Comparison of ENCODE assay signal across 12 mouse cellular contexts in the genomic region with DNA sequence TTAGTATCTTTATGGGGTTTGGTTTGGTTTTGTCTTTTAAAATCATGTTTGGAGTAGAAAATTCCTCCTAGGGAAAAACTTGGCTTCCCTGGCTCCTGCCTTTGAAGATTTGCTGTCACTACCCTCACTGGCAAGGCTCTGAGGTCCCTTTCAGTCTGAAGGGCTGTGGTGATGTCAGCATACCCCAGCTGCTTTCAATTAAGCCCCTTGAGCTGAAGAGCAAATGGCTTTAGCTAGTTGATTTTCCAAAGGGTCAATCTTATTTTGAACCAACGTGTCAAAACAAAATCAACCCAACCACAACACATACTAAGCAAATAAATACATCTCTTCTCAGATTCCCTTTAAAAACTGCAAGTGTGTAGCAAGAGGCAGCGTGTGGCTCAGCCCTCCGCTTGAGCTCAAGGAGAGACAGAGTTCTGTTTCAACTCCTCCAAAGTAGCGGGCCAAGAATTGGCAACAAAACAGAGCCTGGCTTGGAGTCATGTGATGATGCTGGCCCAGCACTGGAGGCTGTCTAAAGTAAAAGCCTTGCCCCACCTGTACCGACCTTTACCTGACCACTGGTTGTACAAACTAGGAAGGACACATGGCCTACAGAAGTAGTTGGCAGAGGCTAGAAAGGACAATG. TPM values are rescaled to one million over a fixed set of nuclear protein-coding genes. Genes with fewer than 3 reads are reported as not detected.
DNase-seq lines count a peak whose midpoint lies in the region; ATAC-seq and TF ChIP-seq lines count a peak whose summit lies in the region.
"Had no signal": no experiment of that assay in that cellular context is flagged by ENCODE, and none has a peak within 500 bp of the region (broad histone marks: within the 10 kb centered on the region; RNA-seq: fewer than 3 reads in every experiment).

No protein-coding gene starts in this region.

- H3K27ac ChIP-seq in intestine, embryonic 14.5 days (ENCODE audit: low read depth), result peak overlapping the region; percentile 57
- no peak overlapping the region for H3K27ac ChIP-seq in intestine, embryonic 16.5 days (ENCODE audit: low read length)
- no peak overlapping the region; the same call in 1 of the 2 replicates for H3K27ac ChIP-seq in midbrain, postnatal 0 days (ENCODE audit: low read depth, low read length)
- H3K27ac ChIP-seq: liver, embryonic 15.5 days had no signal

- no peak for ATAC-seq in intestine, embryonic 14.5 days (replicated peaks; ENCODE audit: low FRiP score, low TSS enrichment, low read depth)
- ATAC-seq in intestine, embryonic 16.5 days, result no peak
- ATAC-seq in midbrain, postnatal 0 days (ENCODE audit: low FRiP score), result no peak

- no peak overlapping the region for H3K4me3 ChIP-seq in intestine, embryonic 14.5 days (ENCODE audit: low read depth, low read length)
- H3K4me3 ChIP-seq in intestine, embryonic 16.5 days (ENCODE audit: low read length), result no peak overlapping the region
- H3K4me3 ChIP-seq in midbrain, postnatal 0 days (ENCODE audit: low read depth, low read length), result no peak overlapping the region
- H3K4me3 ChIP-seq: liver, embryonic 15.5 days; myocyte had no signal

- 51% methylated on average over 5 of the region's 5 CpGs for WGBS in intestine, embryonic 14.5 days
- WGBS in intestine, embryonic 16.5 days, result 49% methylated on average over 5 of the region's 5 CpGs
- WGBS in midbrain, postnatal 0 days, result 56% methylated on average over 5 of the region's 5 CpGs

- no peak overlapping the region for H3K4me2 ChIP-seq in intestine, embryonic 14.5 days (ENCODE audit: low read length)
- H3K4me2 ChIP-seq in intestine, embryonic 16.5 days (ENCODE audit: low read depth, low read length), result no peak overlapping the region
- no peak overlapping the region for H3K4me2 ChIP-seq in midbrain, postnatal 0 days (ENCODE audit: low read depth, low read length, poor library complexity, severe bottlenecking)
- H3K4me2 ChIP-seq: liver, embryonic 15.5 days had no signal

- peaks cover 51% of the 10 kb centered on the region for H3K4me1 ChIP-seq in intestine, embryonic 14.5 days (replicated peaks; ENCODE audit: control insufficient read depth, insufficient read depth, low read length)
- H3K4me1 ChIP-seq in intestine, embryonic 16.5 days (ENCODE audit: control insufficient read depth, insufficient read depth, low read length), result peaks cover 61% of the 10 kb centered on the region
- H3K4me1 ChIP-seq in midbrain, postnatal 0 days (ENCODE audit: insufficient read depth, low read length), result peaks cover 9% of the 10 kb centered on the region

- no peak for TF ChIP-seq CTCF in midbrain, postnatal 0 days (IDR thresholded peaks at IDR 0.05)

- DNase-seq in adrenal gland, postnatal 10 days, result peak; percentile 53
- DNase-seq in adrenal gland, adult 18-20 months (ENCODE audit: low spot score in 2 of 2), result no peak
- no peak for DNase-seq in intestine, embryonic 14.5 days (ENCODE audit: low spot score)
- DNase-seq in testis, postnatal 14 days (ENCODE audit: low spot score), result peak; percentile 73
- no peak for DNase-seq in testis, postnatal 10 days (ENCODE audit: low spot score)
- no peak for DNase-seq in spleen, postnatal 10 days (ENCODE audit: low spot score in 2 of 2)
- no peak for DNase-seq in midbrain, postnatal 0 days (ENCODE audit: low spot score)
- DNase-seq: cerebellum, postnatal 25 days; gastrocnemius, postnatal 25 days had no signal

- no peaks in the 10 kb centered on the region for H3K27me3 ChIP-seq in intestine, embryonic 14.5 days (replicated peaks; ENCODE audit: control insufficient read depth, insufficient read depth, low read length)
- no peaks in the 10 kb centered on the region for H3K27me3 ChIP-seq in intestine, embryonic 16.5 days (replicated peaks; ENCODE audit: control insufficient read depth, insufficient read depth, low read length)
- H3K27me3 ChIP-seq in midbrain, postnatal 0 days (ENCODE audit: insufficient read depth, low read length), result no peaks in the 10 kb centered on the region

- H3K9me3 ChIP-seq in intestine, embryonic 14.5 days (ENCODE audit: control insufficient read depth, low read length), result no peaks in the 10 kb centered on the region
- no peaks in the 10 kb centered on the region for H3K9me3 ChIP-seq in intestine, embryonic 16.5 days (ENCODE audit: control insufficient read depth, low read length)
- H3K9me3 ChIP-seq in midbrain, postnatal 0 days (ENCODE audit: low read length), result no peaks in the 10 kb centered on the region
- H3K9me3 ChIP-seq: liver, embryonic 15.5 days had no signal

- H3K36me3 ChIP-seq in intestine, embryonic 14.5 days (ENCODE audit: control insufficient read depth, insufficient read depth, low read length), result no peaks in the 10 kb centered on the region
- H3K36me3 ChIP-seq in intestine, embryonic 16.5 days (ENCODE audit: control insufficient read depth, insufficient read depth, low read length), result no peaks in the 10 kb centered on the region
- no peaks in the 10 kb centered on the region for H3K36me3 ChIP-seq in midbrain, postnatal 0 days (ENCODE audit: insufficient read depth, low read length)
- H3K36me3 ChIP-seq: liver, embryonic 15.5 days had no signal

- no peak overlapping the region for H3K9ac ChIP-seq in intestine, embryonic 14.5 days (ENCODE audit: low read length)
- no peak overlapping the region for H3K9ac ChIP-seq in intestine, embryonic 16.5 days (ENCODE audit: low read depth, low read length)
- no peak overlapping the region for H3K9ac ChIP-seq in midbrain, postnatal 0 days (replicated peaks; ENCODE audit: low read length, poor library complexity, severe bottlenecking)
- H3K9ac ChIP-seq: liver, embryonic 15.5 days had no signal

RNA-seq across cellular contexts. Expression of gene Dnmt3a, which starts 17.3 kb away (rescaled TPM):
- total RNA-seq in adrenal gland, postnatal 10 days (2021), result 100 to 1,000 TPM in 1 of 2 experiments, 10 to 100 TPM in 1; 98.7 to 133 TPM
- 10 to 100 TPM; 35.9 to 42.7 TPM for total RNA-seq in adrenal gland, adult 18-20 months (2021)
- polyA plus RNA-seq in intestine, embryonic 14.5 days (2014; fragmentation: Nextera tagmentation; extraction: Ambion mirVana), result 63.4 and 69.3 TPM in 2 replicates
- 52.8 and 53.8 TPM in 2 replicates for polyA plus RNA-seq in intestine, embryonic 16.5 days (2015; fragmentation: Nextera tagmentation; extraction: Ambion mirVana)
- 88.5 and 101 TPM in 2 replicates for total RNA-seq in midbrain, postnatal 0 days (2014; rRNA removed)
- polyA plus RNA-seq in midbrain, postnatal 0 days (2015; fragmentation: Nextera tagmentation; extraction: Ambion mirVana), result 106 and 130 TPM in 2 replicates

Comparison
In these comparisons a context has a peak if more than half of its experiments do, and no peak if none do; other contexts are left out.
1. DNase-seq: peak in adrenal gland, postnatal 10 days (single experiment) and testis, postnatal 14 days (single experiment); none in adrenal gland, adult 18-20 months (0 of 2), intestine, embryonic 14.5 days (single experiment), testis, postnatal 10 days (single experiment), spleen, postnatal 10 days (0 of 2) and midbrain, postnatal 0 days (single experiment).